Mouse (Mus musculus) midbrain, postnatal 0 days (tissue): ENCODE measurements at regions not wholly inside any gene's neighbourhood (a gene's known extent, or its start where the extent isn't known, plus 50 kb on each side); places are given as distances from the start of the nearest gene placed in this dataset.
A peak's percentile ranks its signal among the peaks of the same experiment; 100 is the strongest.

ENCODE experiments used
- ATAC-seq: fragments of 200-750 bp; cut with Nextera tagmentation; 2 replicates; pipeline ENCODE4 v1.8.0; 2017; ENCODE audit warnings: moderate number of reproducible peaks, mild to moderate bottlenecking, moderate TSS enrichment, moderate library complexity; ENCODE audit not compliant: low FRiP score
- DNase-seq: peaks from one replicate; pipeline ENCODE4 v3.0.0-alpha.2; 2015; ENCODE audit warnings: low spot score
- H3K27ac ChIP-seq: fragments of 300-500 bp; sonication (generic); 2 replicates; pipeline ENCODE4 v1.5.1; 2014; ENCODE audit warnings: low read depth, mild to moderate bottlenecking, low read length, mixed read lengths
- H3K27me3 ChIP-seq: fragments of 300-500 bp; sonication (generic); 2 replicates; pipeline ENCODE4 v1.6.1; 2014; ENCODE audit warnings: low read length, control low read depth, mixed read lengths; ENCODE audit not compliant: insufficient read depth
- H3K36me3 ChIP-seq: fragments of 300-500 bp; sonication (generic); 2 replicates; pipeline ENCODE4 v1.6.1; 2014; ENCODE audit warnings: low read length, control low read depth, mixed read lengths; ENCODE audit not compliant: insufficient read depth
- H3K4me1 ChIP-seq: fragments of 300-500 bp; sonication (generic); 2 replicates; pipeline ENCODE4 v1.6.1; 2014; ENCODE audit warnings: mild to moderate bottlenecking, control low read depth, antibody characterized with exemption, low read length, mixed read lengths; ENCODE audit not compliant: insufficient read depth
- H3K4me2 ChIP-seq: fragments of 300-500 bp; sonication (generic); 2 replicates; pipeline ENCODE4 v1.6.1; 2014; ENCODE audit warnings: low read depth, mild to moderate bottlenecking, low read length, mixed read lengths; ENCODE audit not compliant: poor library complexity, severe bottlenecking
- H3K4me3 ChIP-seq: fragments of 300-500 bp; sonication (generic); 2 replicates; pipeline ENCODE4 v1.5.1; 2014; ENCODE audit warnings: low read depth, mild to moderate bottlenecking, low read length, moderate library complexity
- H3K9ac ChIP-seq: fragments of 300-500 bp; sonication (generic); replicated peaks from 2 replicates; pipeline ENCODE4 v1.6.1; 2014; ENCODE audit warnings: mild to moderate bottlenecking, low read length, moderate library complexity, mixed read lengths; ENCODE audit not compliant: poor library complexity, severe bottlenecking
- H3K9me3 ChIP-seq: fragments of 300-500 bp; sonication (generic); 2 replicates; pipeline ENCODE4 v1.6.1; 2016; ENCODE audit warnings: low read length, control low read depth
- CTCF ChIP-seq: IDR thresholded peaks from 2 replicates; pipeline ENCODE4 v1.5.1; 2016; ENCODE audit warnings: antibody characterized with exemption, mild to moderate bottlenecking
- WGBS: fragments of 180-500 bp; shearing (Covaris S2); extraction: QIAGEN DNeasy Blood & Tissue Kit; methylation state at CpG from one replicate; pipeline ENCODE4 v1.1.7; 2014; 5-methylcytosine and 5-hydroxymethylcytosine counted together

DNA sequence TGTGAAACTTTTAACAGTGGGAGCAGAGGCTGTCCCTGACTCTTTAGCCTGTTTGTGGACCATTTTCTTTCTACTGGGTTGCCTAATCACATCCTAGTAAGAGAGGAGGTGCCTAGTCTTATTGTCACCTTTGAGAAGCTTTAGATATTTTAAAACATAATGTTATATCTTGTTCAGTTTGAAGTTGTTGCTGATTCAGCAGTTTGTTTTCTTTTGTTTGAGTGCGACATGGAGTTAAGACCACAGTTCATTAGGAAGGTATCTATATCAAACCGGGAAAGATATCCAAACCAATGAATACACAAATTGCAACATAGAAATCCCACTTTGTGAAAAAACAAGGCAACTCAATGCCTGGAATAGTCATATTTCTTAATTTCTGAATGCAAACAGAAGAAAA is 359.5 kb upstream of the 2610001J05Rik start:
- Histone ChIP-seq H3K9ac (no peak overlapping the region), H3K27ac (no peak overlapping the region), H3K36me3 (no peaks in the 10 kb centered on the region), H3K4me2 (no peak overlapping the region), H3K9me3 (no peaks in the 10 kb centered on the region), H3K27me3 (no peaks in the 10 kb centered on the region), H3K4me3 (no peak overlapping the region), H3K4me1 (no peaks in the 10 kb centered on the region)
- 98% methylated on average over 2 of the region's 2 CpGs for WGBS
- no peak for DNase-seq
- no peak for ATAC-seq
- no peak for TF ChIP-seq CTCF

DNA sequence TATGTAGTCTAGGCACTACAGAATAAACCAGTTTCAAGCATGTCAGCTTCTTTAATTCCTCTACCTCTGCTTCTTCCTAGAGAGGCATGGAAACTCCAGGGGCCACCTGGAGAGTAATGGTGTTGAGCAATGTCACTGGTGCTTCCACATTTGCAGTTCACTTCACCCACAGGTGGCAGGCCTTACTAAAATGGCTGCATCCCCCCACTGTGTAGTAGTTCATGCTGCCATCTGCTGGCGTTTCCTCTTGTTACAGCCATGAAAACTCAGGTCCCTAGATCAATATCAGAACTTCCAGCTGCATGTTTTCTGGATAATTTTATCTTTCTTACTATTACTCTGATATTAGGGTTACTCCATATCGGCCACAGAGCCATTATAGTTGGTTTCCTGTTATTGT is 336.2 kb upstream of the 2610001J05Rik start:
- 11% methylated on average over 2 of the region's 2 CpGs for WGBS

DNA sequence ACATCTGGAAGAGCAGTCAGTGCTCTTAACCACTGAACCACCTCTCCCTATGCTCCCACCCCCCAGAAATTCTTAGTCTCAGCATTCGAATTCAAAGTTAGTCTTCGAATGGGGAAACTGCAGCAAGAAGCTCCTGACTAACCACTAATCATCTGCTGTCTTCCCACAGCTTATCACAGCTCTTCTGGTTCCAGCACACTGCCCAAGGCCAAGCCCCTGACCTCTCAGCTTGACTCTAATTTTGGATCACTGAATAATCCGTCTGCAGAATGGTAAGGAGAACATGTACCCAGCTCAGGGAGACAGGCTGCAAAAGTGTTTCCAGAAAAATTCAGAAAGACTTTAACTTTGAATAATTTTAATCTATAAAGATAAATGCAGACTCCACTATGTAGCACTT is 325.8 kb upstream of the 2610001J05Rik start:
- Histone ChIP-seq H3K4me1 (no peaks in the 10 kb centered on the region), H3K27me3 (no peaks in the 10 kb centered on the region), H3K4me2 (no peak overlapping the region), H3K4me3 (no peak overlapping the region), H3K27ac (no peak overlapping the region), H3K9me3 (no peaks in the 10 kb centered on the region), H3K9ac (no peak overlapping the region), H3K36me3 (no peaks in the 10 kb centered on the region)
- 54% methylated on average over 3 of the region's 3 CpGs for WGBS
- ATAC-seq (no peak), DNase-seq (no peak)
- no peak for TF ChIP-seq CTCF

More for the DNA sequence above, 336.2 kb upstream of the 2610001J05Rik start:
- Histone ChIP-seq H3K4me3 (no peak overlapping the region), H3K4me2 (no peak overlapping the region), H3K9me3 (no peaks in the 10 kb centered on the region), H3K4me1 (no peaks in the 10 kb centered on the region), H3K27me3 (no peaks in the 10 kb centered on the region), H3K27ac (no peak overlapping the region), H3K9ac (no peak overlapping the region), H3K36me3 (no peaks in the 10 kb centered on the region)
- ATAC-seq: no peak
- peak; percentile 78 for TF ChIP-seq CTCF
- DNase-seq: peak; percentile 67

DNA sequence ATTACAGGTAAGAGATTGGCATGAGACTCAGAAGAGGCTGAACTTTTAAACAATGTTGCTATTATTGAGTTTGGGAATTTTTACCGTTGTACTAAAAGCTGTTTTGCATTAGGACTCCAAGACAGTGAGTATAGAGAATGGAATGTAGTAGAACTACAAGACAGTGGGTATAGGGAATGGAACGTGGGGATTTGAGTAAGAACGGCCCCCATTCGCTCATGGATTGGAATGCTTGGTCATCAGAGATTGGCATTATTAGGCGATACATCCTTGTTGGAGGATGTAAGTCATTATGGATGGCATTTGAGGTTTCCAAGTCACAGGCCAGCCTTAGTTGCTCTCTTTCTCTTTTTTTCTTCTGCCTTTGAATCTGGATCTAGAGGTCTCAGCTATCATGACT is 324.0 kb upstream of the 2610001J05Rik start:
- no peaks in the 10 kb centered on the region for H3K27me3 ChIP-seq
- H3K4me1 ChIP-seq: no peaks in the 10 kb centered on the region
- WGBS: 85% methylated on average over 5 of the region's 5 CpGs
- H3K4me2 ChIP-seq: no peak overlapping the region
- no peaks in the 10 kb centered on the region for H3K36me3 ChIP-seq
- no peak for TF ChIP-seq CTCF
- no peak overlapping the region for H3K4me3 ChIP-seq
- ATAC-seq (no peak), DNase-seq (no peak)
- no peak overlapping the region for H3K9ac ChIP-seq
- no peaks in the 10 kb centered on the region for H3K9me3 ChIP-seq
- H3K27ac ChIP-seq: no peak overlapping the region

DNA sequence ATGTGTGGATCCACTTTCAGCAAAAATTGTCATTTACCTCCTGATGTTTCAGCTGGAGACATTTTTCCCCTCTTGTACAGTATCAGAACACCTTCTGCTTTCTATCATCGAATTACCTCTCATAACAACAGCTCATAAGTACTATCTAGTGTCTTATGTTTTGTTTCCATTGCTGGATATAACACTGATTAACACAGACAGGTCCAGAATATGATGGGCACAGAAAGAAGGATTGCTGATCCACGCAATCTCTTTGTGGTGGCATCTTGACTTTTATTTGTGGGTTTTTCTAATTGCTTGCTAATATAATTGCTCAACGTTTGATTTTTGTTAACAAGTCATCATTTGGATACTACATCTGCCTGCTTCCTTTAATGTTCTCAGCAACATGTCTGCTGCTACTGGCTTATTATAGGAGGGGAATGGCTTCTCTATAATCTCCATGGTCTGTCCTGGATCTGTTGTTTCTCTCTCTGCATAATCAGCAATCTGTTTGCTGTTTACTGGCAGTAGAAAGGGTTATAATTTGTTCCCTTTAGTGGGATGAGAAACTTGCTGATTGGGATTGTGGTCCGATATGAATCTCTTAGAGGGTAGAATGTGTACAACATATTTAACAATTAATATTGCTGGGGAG is 320.2 kb upstream of the 2610001J05Rik start:
- TF ChIP-seq CTCF: no peak
- H3K4me3 ChIP-seq: no peak overlapping the region
- no peak overlapping the region for H3K9ac ChIP-seq
- H3K4me2 ChIP-seq: no peak overlapping the region
- H3K9me3 ChIP-seq: no peaks in the 10 kb centered on the region
- WGBS: 85% methylated on average over 4 of the region's 4 CpGs
- DNase-seq: no peak
- H3K36me3 ChIP-seq: no peaks in the 10 kb centered on the region
- no peak overlapping the region for H3K27ac ChIP-seq
- no peaks in the 10 kb centered on the region for H3K4me1 ChIP-seq
- no peak for ATAC-seq
- H3K27me3 ChIP-seq: no peaks in the 10 kb centered on the region

DNA sequence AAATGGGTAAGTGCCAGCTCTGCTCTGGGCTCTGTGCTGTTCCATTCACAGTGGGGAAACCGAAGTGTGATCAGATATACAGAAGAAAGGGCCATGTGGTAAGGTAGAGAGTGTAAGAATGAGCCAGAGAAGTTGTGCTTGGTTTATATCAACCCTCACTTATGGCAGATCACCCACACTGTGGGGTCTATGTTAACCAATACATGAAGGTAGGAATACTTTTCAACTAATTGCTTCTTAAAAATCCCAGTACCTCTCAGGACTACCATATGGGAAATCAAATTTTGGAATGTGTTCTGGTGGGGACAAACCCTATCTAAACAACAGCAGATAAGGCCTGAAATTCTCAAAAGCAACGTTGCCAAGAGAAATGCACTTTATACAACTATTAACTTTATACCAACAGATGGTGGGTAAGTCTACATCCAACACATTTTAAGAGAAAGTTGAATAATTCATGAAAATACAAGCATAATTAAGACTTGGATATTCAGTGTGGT is 314.7 kb upstream of the 2610001J05Rik start:
- WGBS: 83% methylated on average over 2 of the region's 2 CpGs
- TF ChIP-seq CTCF: no peak
- no peaks in the 10 kb centered on the region for H3K4me1 ChIP-seq
- no peaks in the 10 kb centered on the region for H3K36me3 ChIP-seq
- H3K27me3 ChIP-seq: no peaks in the 10 kb centered on the region
- no peak overlapping the region for H3K4me3 ChIP-seq
- H3K27ac ChIP-seq: no peak overlapping the region
- no peak overlapping the region for H3K4me2 ChIP-seq
- ATAC-seq (no peak), DNase-seq (no peak)
- H3K9me3 ChIP-seq: no peaks in the 10 kb centered on the region
- no peak overlapping the region for H3K9ac ChIP-seq
